Mouse (Mus musculus) heart, postnatal 36 days (tissue): Measurements from ENCODE around the gene Lrrc74b. TPM values are rescaled to one million over a fixed set of nuclear protein-coding genes. Genes with fewer than 3 reads are reported as not detected.

ENCODE experiments used
- DNase-seq, 2 experiments: peaks; one replicate each; pipeline ENCODE4 v3.0.0; 2021 to 2022
- intact Hi-C: fragments of 180-260 bp; cut with DNase I; formaldehyde crosslinking; loops from one replicate; pipeline ENCODE4 v1.15.1; 2025
- total RNA-seq, 2 experiments: library from RNA; stranded (reverse); gene quantifications; 2 replicates each; pipeline ENCODE4 v1.2.3; 2021

Gene Lrrc74b
- under 1 TPM in 1 of 2 experiments, not detected in 1; 0.19 TPM for total RNA-seq

- intact Hi-C loops: no loop called here
- DNase-seq: peak; percentile 54 to 63
These were observed at the start of gene Lrrc74b for GRCm38 (mm10) chr16:17561128-17561750. Gene Lrrc74b, minus strand, starts transcription at chr16:17561247.

- no peak for DNase-seq
- intact Hi-C loops: no loop called here
These were observed 44.6 kb upstream of the Lrrc74b start for GRCm38 (mm10) chr16:17605684-17606083.

GRCm38 (mm10) chr16:17604941-17605340 is 43.9 kb upstream of the Lrrc74b start:
- DNase-seq: no peak
- intact Hi-C loops: no loop called here

- intact Hi-C loops: no loop called here
- no peak for DNase-seq
These were observed 40.0 kb upstream of the Lrrc74b start for GRCm38 (mm10) chr16:17600944-17601562.

GRCm38 (mm10) chr16:17590731-17591130 is 29.7 kb upstream of the Lrrc74b start:
- intact Hi-C loops: no loop called here
- DNase-seq: no peak

- no peak for DNase-seq
- intact Hi-C loops: no loop called here
These were observed 23.5 kb upstream of the Lrrc74b start for GRCm38 (mm10) chr16:17584555-17584954.

GRCm38 (mm10) chr16:17583064-17583463 is 22.0 kb upstream of the Lrrc74b start, which contains the start of gene Slc7a4:
Gene Slc7a4, minus strand, starts transcription at chr16:17583214.
- intact Hi-C loops: no loop called here
- no peak for DNase-seq

- intact Hi-C loops: no loop called here
- no peak for DNase-seq
These were observed 15.8 kb upstream of the Lrrc74b start for GRCm38 (mm10) chr16:17576825-17577215.

- intact Hi-C loops: no loop called here
- peak; percentile 53 to 58 for DNase-seq
These were observed 15.1 kb upstream of the Lrrc74b start for GRCm38 (mm10) chr16:17575870-17576824.

- DNase-seq: no peak
These were observed 5.1 kb upstream of the Lrrc74b start for GRCm38 (mm10) chr16:17566186-17566585.

GRCm38 (mm10) chr16:17564771-17565170 is 3.7 kb upstream of the Lrrc74b start:
- intact Hi-C loops: no loop called here
- no peak for DNase-seq

More at GRCm38 (mm10) chr16:17566186-17566585, 5.1 kb upstream of the Lrrc74b start:
- intact Hi-C loops: no loop called here

- intact Hi-C loops: no loop called here
These were observed 3.2 kb upstream of the Lrrc74b start for GRCm38 (mm10) chr16:17564221-17564620.

GRCm38 (mm10) chr16:17563580-17563979 is 2.5 kb upstream of the Lrrc74b start:
- intact Hi-C loops: no loop called here
- no peak for DNase-seq

More at GRCm38 (mm10) chr16:17564221-17564620, 3.2 kb upstream of the Lrrc74b start:
- DNase-seq: no peak

GRCm38 (mm10) chr16:17561751-17562208 is 733 bp upstream of the Lrrc74b start, which contains the start of gene P2rx6:
Gene P2rx6, plus strand, starts transcription at chr16:17561885.
- intact Hi-C loops: no loop called here
- DNase-seq: peak; percentile 33 to 56

- intact Hi-C loops: loop anchor here (2.0 to 10.0 kb wide), 3 partner anchors 57 to 253 kb away; no protein-coding TSS in a partner anchor
- no peak for DNase-seq
These were observed 1.5 kb downstream of the Lrrc74b start for GRCm38 (mm10) chr16:17559396-17560027.

- DNase-seq: no peak
- intact Hi-C loops: loop anchor here (2.0 to 10.0 kb wide), 3 partner anchors 58 to 253 kb away; no protein-coding TSS in a partner anchor
These were observed 2.2 kb downstream of the Lrrc74b start for GRCm38 (mm10) chr16:17558811-17559210.

GRCm38 (mm10) chr16:17557947-17558480 is 3.0 kb downstream of the Lrrc74b start:
- DNase-seq: peak; percentile 73 to 75
- intact Hi-C loops: loop anchor here (2.0 to 10.0 kb wide), 3 partner anchors 59 to 254 kb away; no protein-coding TSS in a partner anchor

GRCm38 (mm10) chr16:17556907-17557306 is 4.1 kb downstream of the Lrrc74b start:
- intact Hi-C loops: loop anchor here (5.0 to 10.0 kb wide), 2 partner anchors 168 to 255 kb away; no protein-coding TSS in a partner anchor

GRCm38 (mm10) chr16:17556180-17556579 is 4.9 kb downstream of the Lrrc74b start:
- intact Hi-C loops: loop anchor here (5.0 to 10.0 kb wide), 2 partner anchors 169 to 256 kb away; no protein-coding TSS in a partner anchor
- no peak for DNase-seq

More at GRCm38 (mm10) chr16:17556907-17557306, 4.1 kb downstream of the Lrrc74b start:
- no peak for DNase-seq
